Mouse (Mus musculus) lung, postnatal 14 days (tissue): ENCODE measurements at regions not wholly inside any gene's neighbourhood (a gene's known extent, or its start where the extent isn't known, plus 50 kb on each side); places are given as distances from the start of the nearest gene placed in this dataset.
A peak's percentile ranks its signal among the peaks of the same experiment; 100 is the strongest.

Experiments used
- DNase-seq: peaks from one replicate; pipeline ENCODE4 v3.0.0; 2021

GRCm38 (mm10) chr15:28081147-28081546 lies 55.5 kb upstream of the Trio start:
- DNase-seq: no peak

GRCm38 (mm10) chr15:28082411-28082810 lies 56.8 kb upstream of the Trio start:
- DNase-seq: no peak

- peak; percentile 2 for DNase-seq
Observed at GRCm38 (mm10) chr15:28105956-28106355, 80.3 kb upstream of the Trio start.

- DNase-seq: no peak
Observed at GRCm38 (mm10) chr15:28109916-28110315, 84.3 kb upstream of the Trio start.

- no peak for DNase-seq
Observed at GRCm38 (mm10) chr15:28113491-28113890, 87.8 kb upstream of the Trio start.

GRCm38 (mm10) chr15:28114180-28114747 lies 88.6 kb upstream of the Trio start:
- no peak for DNase-seq

- DNase-seq: no peak
Observed at GRCm38 (mm10) chr15:28126846-28127245, 76.7 kb upstream of the Dnah5 start.

GRCm38 (mm10) chr15:28129536-28129935 lies 74.0 kb upstream of the Dnah5 start:
- DNase-seq: no peak

GRCm38 (mm10) chr15:28131546-28131945 lies 72.0 kb upstream of the Dnah5 start:
- no peak for DNase-seq

- DNase-seq: no peak
Observed at GRCm38 (mm10) chr15:28133171-28133810, 70.3 kb upstream of the Dnah5 start.

- no peak for DNase-seq
Observed at GRCm38 (mm10) chr15:28134206-28134605, 69.3 kb upstream of the Dnah5 start.

- DNase-seq: no peak
Observed at GRCm38 (mm10) chr15:28138806-28139205, 64.7 kb upstream of the Dnah5 start.

GRCm38 (mm10) chr15:28140301-28140700 lies 63.3 kb upstream of the Dnah5 start:
- DNase-seq: no peak

- DNase-seq: no peak
Observed at GRCm38 (mm10) chr15:28141345-28141744, 62.2 kb upstream of the Dnah5 start.

- no peak for DNase-seq
Observed at GRCm38 (mm10) chr15:28144217-28144616, 59.3 kb upstream of the Dnah5 start.

GRCm38 (mm10) chr15:28144846-28145245 lies 58.7 kb upstream of the Dnah5 start:
- no peak for DNase-seq

GRCm38 (mm10) chr15:28151678-28152077 lies 51.9 kb upstream of the Dnah5 start:
- no peak for DNase-seq
